9 mouse cellular contexts compared by ENCODE assay signal in the genomic region with DNA sequence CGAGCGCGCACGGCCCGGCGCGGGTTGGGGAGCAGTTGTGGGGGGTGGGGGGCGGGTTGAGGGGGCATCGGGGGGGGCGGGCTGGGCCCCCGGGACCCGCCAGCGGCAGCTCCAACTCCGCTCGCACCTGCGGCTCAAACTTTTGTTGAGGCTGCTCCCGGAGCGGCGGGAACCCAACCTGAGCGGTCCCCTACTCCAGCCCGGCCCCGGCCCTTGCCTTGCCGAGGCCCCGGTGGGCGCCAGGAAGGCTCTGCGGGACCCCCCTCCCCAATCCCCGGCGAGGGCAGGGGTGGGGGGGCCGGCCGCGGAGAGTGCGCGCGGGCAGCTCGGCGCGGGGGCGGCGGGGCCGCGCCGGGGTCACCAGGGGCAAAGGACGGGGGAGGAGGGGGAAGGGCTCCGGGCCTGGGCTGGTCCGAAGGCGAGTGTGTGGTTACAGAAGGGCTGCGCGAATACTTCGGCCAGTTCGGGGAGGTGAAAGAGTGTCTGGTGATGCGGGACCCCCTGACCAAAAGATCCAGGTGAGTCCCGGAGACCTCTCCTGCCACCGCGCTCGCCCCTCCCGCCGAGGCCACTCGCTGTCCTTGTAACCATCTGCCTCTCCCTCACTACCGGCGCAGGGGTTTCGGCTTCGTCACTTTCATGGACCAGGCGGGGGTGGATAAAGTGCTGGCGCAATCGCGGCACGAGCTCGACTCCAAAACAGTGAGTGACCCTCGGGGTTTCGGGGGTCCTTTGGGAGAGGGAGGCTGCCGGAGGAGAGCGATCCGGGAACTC. TPM values are rescaled to one million over a fixed set of nuclear protein-coding genes. Genes with fewer than 3 reads are reported as not detected.
DNase-seq lines count a peak whose midpoint lies in the region; ATAC-seq and TF ChIP-seq lines count a peak whose summit lies in the region.
"Had no signal": no experiment of that assay in that cellular context is flagged by ENCODE, and none has a peak within 500 bp of the region (broad histone marks: within the 10 kb centered on the region; RNA-seq: fewer than 3 reads in every experiment).

No protein-coding gene starts in this region.

- no peak for TF ChIP-seq CTCF in cerebellum, adult 2 months (IDR thresholded peaks at IDR 0.05; ENCODE audit: borderline replicate concordance, insufficient read depth, low read depth, low read length)

- TF ChIP-seq POLR2A in cerebellum, adult 2 months (IDR thresholded peaks at IDR 0.05; ENCODE audit: borderline replicate concordance, insufficient read depth, low read length) = no peak

- H3K4me2 ChIP-seq in limb, embryonic 13.5 days (replicated peaks) = peak overlapping the region; percentile 96
- H3K4me2 ChIP-seq in stomach, embryonic 14.5 days (replicated peaks; ENCODE audit: low read depth, low read length) = peak overlapping the region; percentile 92

- H3K4me1 ChIP-seq in cerebellum, adult 2 months (ENCODE audit: control insufficient read depth, insufficient read depth, low read length) = peaks cover 14% of the 10 kb centered on the region
- H3K4me1 ChIP-seq in megakaryocyte, embryonic 14.5 days = peaks cover 23% of the 10 kb centered on the region
- peaks cover 59% of the 10 kb centered on the region for H3K4me1 ChIP-seq in limb, embryonic 13.5 days
- peaks cover 34% of the 10 kb centered on the region for H3K4me1 ChIP-seq in stomach, embryonic 14.5 days (ENCODE audit: control insufficient read depth, insufficient read depth, low read length)

- no peaks in the 10 kb centered on the region for H3K36me3 ChIP-seq in megakaryocyte, embryonic 14.5 days (replicated peaks; ENCODE audit: low read length)
- peaks cover 14% of the 10 kb centered on the region for H3K36me3 ChIP-seq in limb, embryonic 13.5 days
- H3K36me3 ChIP-seq in stomach, embryonic 14.5 days (ENCODE audit: control insufficient read depth, insufficient read depth, low read length) = peaks cover 4% of the 10 kb centered on the region; the same call in 1 of the 2 replicates

- peak overlapping the region; percentile 45 for H3K4me3 ChIP-seq in cerebellum, adult 2 months (replicated peaks; ENCODE audit: insufficient read depth, low read depth, low read length)
- H3K4me3 ChIP-seq in megakaryocyte, embryonic 14.5 days (replicated peaks) = peak overlapping the region; percentile 69
- H3K4me3 ChIP-seq in limb, embryonic 13.5 days = peak overlapping the region; percentile 96
- peak overlapping the region; percentile 85 for H3K4me3 ChIP-seq in stomach, embryonic 14.5 days (ENCODE audit: low read depth, low read length)

- no peak overlapping the region for H3K27ac ChIP-seq in cerebellum, adult 2 months (ENCODE audit: insufficient read depth, low read length)
- H3K27ac ChIP-seq in limb, embryonic 13.5 days = peak overlapping the region; percentile 74; the same call in 1 of the 2 replicates
- H3K27ac ChIP-seq in stomach, embryonic 14.5 days (ENCODE audit: low read length) = peak overlapping the region; percentile 75

- H3K9me3 ChIP-seq in megakaryocyte, embryonic 14.5 days = no peaks in the 10 kb centered on the region
- H3K9me3 ChIP-seq in limb, embryonic 13.5 days = no peaks in the 10 kb centered on the region
- no peaks in the 10 kb centered on the region for H3K9me3 ChIP-seq in stomach, embryonic 14.5 days (ENCODE audit: control insufficient read depth, low read depth, low read length)

- ATAC-seq in megakaryocyte, adult 5-6 weeks (ENCODE audit: poor library complexity, severe bottlenecking) = no peak
- peak; percentile 25; the same call in 1 of the 2 replicates for ATAC-seq in limb, embryonic 13.5 days (ENCODE audit: low FRiP score, low read depth)
- ATAC-seq in stomach, embryonic 14.5 days (ENCODE audit: insufficient number of reproducible peaks, insufficient read depth, low FRiP score, low read depth) = no peak; the same call in 1 of the 2 replicates
- no peak for ATAC-seq in megakaryocyte progenitor cell, adult 5-6 weeks (replicated peaks; ENCODE audit: poor library complexity)

- WGBS in cerebellum, adult 2 months = 3% methylated on average over 63 of the region's 73 CpGs
- WGBS in limb, embryonic 13.5 days = under 1% methylated on average over 54 of the region's 73 CpGs
- 1% methylated on average over 48 of the region's 73 CpGs for WGBS in stomach, embryonic 14.5 days

- no peaks in the 10 kb centered on the region for H3K27me3 ChIP-seq in cerebellum, adult 2 months (ENCODE audit: control insufficient read depth, insufficient read depth, low read length)
- peaks cover 97% of the 10 kb centered on the region for H3K27me3 ChIP-seq in megakaryocyte, embryonic 14.5 days (replicated peaks)
- no peaks in the 10 kb centered on the region; the same call in 1 of the 2 replicates for H3K27me3 ChIP-seq in limb, embryonic 13.5 days
- no peaks in the 10 kb centered on the region for H3K27me3 ChIP-seq in stomach, embryonic 14.5 days (ENCODE audit: control insufficient read depth, insufficient read depth, low read length)

- DNase-seq in cerebellum, adult 2 months = peak in 1 of 2 experiments; percentile 43
- DNase-seq in cerebellum, adult 8-10 months = no peak
- no peak for DNase-seq in urinary bladder, postnatal 4 days (ENCODE audit: low spot score in 2 of 2)

- H3K9ac ChIP-seq in limb, embryonic 13.5 days = peak overlapping the region; percentile 98
- peak overlapping the region; percentile 96 for H3K9ac ChIP-seq in stomach, embryonic 14.5 days (replicated peaks; ENCODE audit: low read depth, low read length)

RNA-seq across cellular contexts. Expression of gene Msi1, which starts 1.0 kb away (rescaled TPM):
- 56.5 and 60.4 TPM in 2 replicates for polyA plus RNA-seq in cerebellum, adult 2 months (2012; rRNA removed)
- polyA plus RNA-seq in megakaryocyte, embryonic 14.5 days (2012; ENCODE audit: insufficient read depth, low replicate concordance) = 0.02 and 2.2 TPM in 2 replicates
- not detected in 2 replicates for total RNA-seq in megakaryocyte, adult 5-6 weeks (2015)
- total RNA-seq in megakaryocyte, adult 5-6 weeks (2017) = not detected in 2 replicates
- 18.2 and 18.4 TPM in 2 replicates for polyA plus RNA-seq in limb, embryonic 13.5 days (2015; fragmentation: Nextera tagmentation; extraction: Ambion mirVana)
- 15.7 and 17.2 TPM in 2 replicates for polyA plus RNA-seq in stomach, embryonic 14.5 days (2014; fragmentation: Nextera tagmentation; extraction: Ambion mirVana)
- total RNA-seq in megakaryocyte progenitor cell, adult 5-6 weeks (2015) = not detected in 2 replicates
- total RNA-seq in megakaryocyte progenitor cell, adult 5-6 weeks (2017) = not detected in 2 replicates
- total RNA-seq: common myeloid progenitor, adult 5-6 weeks had no signal

RNA-seq across cellular contexts. Expression of gene Pla2g1b, which starts 35.7 kb away (rescaled TPM):
- not detected in 2 replicates for polyA plus RNA-seq in cerebellum, adult 2 months (2012; rRNA removed)
- not detected in 2 replicates for polyA plus RNA-seq in megakaryocyte, embryonic 14.5 days (2012; ENCODE audit: insufficient read depth, low replicate concordance)
- total RNA-seq in megakaryocyte, adult 5-6 weeks (2015) = not detected in 2 replicates
- not detected in 2 replicates for total RNA-seq in megakaryocyte, adult 5-6 weeks (2017)
- polyA plus RNA-seq in limb, embryonic 13.5 days (2015; fragmentation: Nextera tagmentation; extraction: Ambion mirVana) = not detected in 2 replicates
- polyA plus RNA-seq in stomach, embryonic 14.5 days (2014; fragmentation: Nextera tagmentation; extraction: Ambion mirVana) = 16.7 and 20.2 TPM in 2 replicates
- total RNA-seq in megakaryocyte progenitor cell, adult 5-6 weeks (2015) = not detected in 2 replicates
- total RNA-seq in megakaryocyte progenitor cell, adult 5-6 weeks (2017) = not detected in 2 replicates
- total RNA-seq: common myeloid progenitor, adult 5-6 weeks had no signal

RNA-seq across cellular contexts. Expression of gene Sirt4, which starts 54.2 kb away (rescaled TPM):
- polyA plus RNA-seq in cerebellum, adult 2 months (2012; rRNA removed) = 114 and 122 TPM in 2 replicates
- 3.1 TPM in 1 of 2 replicates, not detected in the other for polyA plus RNA-seq in megakaryocyte, embryonic 14.5 days (2012; ENCODE audit: insufficient read depth, low replicate concordance)
- total RNA-seq in megakaryocyte, adult 5-6 weeks (2015) = 3.6 and 5.4 TPM in 2 replicates
- 2.0 and 3.3 TPM in 2 replicates for total RNA-seq in megakaryocyte, adult 5-6 weeks (2017)
- polyA plus RNA-seq in limb, embryonic 13.5 days (2015; fragmentation: Nextera tagmentation; extraction: Ambion mirVana) = 25.8 and 27.5 TPM in 2 replicates
- 20.9 and 23.5 TPM in 2 replicates for polyA plus RNA-seq in stomach, embryonic 14.5 days (2014; fragmentation: Nextera tagmentation; extraction: Ambion mirVana)
- total RNA-seq in megakaryocyte progenitor cell, adult 5-6 weeks (2015) = 9.8 and 12.3 TPM in 2 replicates
- 2.8 and 4.6 TPM in 2 replicates for total RNA-seq in megakaryocyte progenitor cell, adult 5-6 weeks (2017)

Comparison
In these comparisons a context has a peak if more than half of its experiments do, and no peak if none do; other contexts are left out.
1. H3K4me3 ChIP-seq: peak in every context shown above with its lines; median percentile 96 in limb, embryonic 13.5 days; 85 in stomach, embryonic 14.5 days; 69 in megakaryocyte, embryonic 14.5 days; 45 in cerebellum, adult 2 months.
2. RNA of gene Pla2g1b, which starts 35.7 kb away (polyA plus RNA-seq): 16.7 to 20.2 TPM in stomach, embryonic 14.5 days; not detected in cerebellum, adult 2 months, not detected in megakaryocyte, embryonic 14.5 days and not detected in limb, embryonic 13.5 days; every median in the first group is over 10 times any median in the second.